Mouse (Mus musculus) hindbrain, embryonic 15.5 days (tissue): ENCODE results near the gene Tmem87b. TPM values are rescaled to one million over a fixed set of nuclear protein-coding genes. Genes with fewer than 3 reads are reported as not detected.

Experiments used
- ATAC-seq: fragments of 200-750 bp; cut with Nextera tagmentation; 2 replicates; pipeline ENCODE4 v1.8.0; 2017; ENCODE audit warnings: low read depth, moderate number of reproducible peaks, moderate TSS enrichment; ENCODE audit not compliant: low FRiP score
- H3K27ac ChIP-seq: fragments of 300-500 bp; sonication (generic); replicated peaks from 2 replicates; pipeline ENCODE4 v1.5.1; 2015; ENCODE audit warnings: mild to moderate bottlenecking, inconsistent platforms
- H3K27me3 ChIP-seq: fragments of 300-500 bp; sonication (generic); 2 replicates; pipeline ENCODE4 v1.6.1; 2015; ENCODE audit warnings: control low read depth, inconsistent platforms
- H3K36me3 ChIP-seq: fragments of 300-500 bp; sonication (generic); 2 replicates; pipeline ENCODE4 v1.6.1; 2015; ENCODE audit warnings: control low read depth, inconsistent platforms
- H3K4me1 ChIP-seq: fragments of 300-500 bp; sonication (generic); replicated peaks from 2 replicates; pipeline ENCODE4 v1.6.1; 2015; ENCODE audit warnings: control low read depth, inconsistent platforms
- H3K4me2 ChIP-seq: fragments of 300-500 bp; sonication (generic); 2 replicates; pipeline ENCODE4 v1.6.1; 2015; ENCODE audit warnings: moderate library complexity, mild to moderate bottlenecking, inconsistent platforms
- H3K4me3 ChIP-seq: fragments of 300-500 bp; sonication (generic); 2 replicates; pipeline ENCODE4 v1.5.1; 2015; ENCODE audit warnings: mild to moderate bottlenecking, inconsistent platforms
- H3K9ac ChIP-seq: fragments of 300-500 bp; sonication (generic); 2 replicates; pipeline ENCODE4 v1.6.1; 2015; ENCODE audit warnings: inconsistent platforms
- H3K9me3 ChIP-seq: fragments of 300-500 bp; sonication (generic); 2 replicates; pipeline ENCODE4 v1.6.1; 2016; ENCODE audit warnings: control low read depth, inconsistent platforms
- WGBS: fragments of 180-500 bp; shearing (Covaris S2); methylation state at CpG from one replicate; pipeline ENCODE4 v1.1.7; 2015; 5-methylcytosine and 5-hydroxymethylcytosine counted together
- polyA plus RNA-seq: library from polyadenylated mRNA; unstranded; fragments of >200 nt; fragmentation: Nextera tagmentation; extraction: Ambion mirVana; gene quantifications from 2 replicates; pipeline ENCODE4 v1.2.1, GENCODE M21; 2015

Tmem87b gene
- polyA plus RNA-seq, 1 experiment from 2014 or later, result 34.1 TPM

DNA sequence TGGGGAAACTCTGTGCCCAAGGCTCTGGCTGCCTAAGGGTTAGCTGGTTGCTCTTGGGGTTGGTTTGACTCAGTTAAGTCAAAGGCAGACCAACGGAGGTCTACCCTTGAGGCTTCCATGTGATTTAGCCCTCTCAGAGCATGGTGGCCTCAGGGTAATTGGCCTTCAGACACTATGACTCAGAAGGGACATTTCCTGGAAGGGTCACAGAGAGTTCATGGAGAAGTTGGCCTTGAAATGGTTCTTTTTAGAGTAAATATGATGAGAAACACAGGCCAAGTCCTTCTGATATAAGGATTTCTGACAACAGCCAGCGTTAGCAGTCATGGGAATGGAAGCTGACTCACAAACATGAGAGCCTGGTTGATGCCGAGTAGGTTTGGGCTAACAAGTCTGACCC is 85.7 kb downstream of the Tmem87b start:
- Histone ChIP-seq H3K4me1 (no peaks in the 10 kb centered on the region), H3K4me2 (no peak overlapping the region), H3K27me3 (no peaks in the 10 kb centered on the region), H3K27ac (no peak overlapping the region), H3K9ac (no peak overlapping the region), H3K4me3 (no peak overlapping the region), H3K36me3 (no peaks in the 10 kb centered on the region), H3K9me3 (no peaks in the 10 kb centered on the region)
- 95% methylated on average over 3 of the region's 3 CpGs for WGBS
- ATAC-seq, result no peak

Other genes starting within 250 kb of the Tmem87b start
- not detected in 2 replicates for gene Spdye4c, start 226.9 kb upstream of the Tmem87b start, polyA plus RNA-seq
- 43.6 and 45.1 TPM in 2 replicates for gene Anapc1, start 130.7 kb upstream of the Tmem87b start, polyA plus RNA-seq
- gene Mertk, start 119.2 kb upstream of the Tmem87b start, polyA plus RNA-seq, result 2.1 and 2.5 TPM in 2 replicates
- gene Fbln7, start 44.9 kb downstream of the Tmem87b start, polyA plus RNA-seq, result 2.5 TPM in 2 replicates
- gene Zc3h8, start 126.0 kb downstream of the Tmem87b start, polyA plus RNA-seq, result 12.0 and 13.7 TPM in 2 replicates
- 2.9 and 4.3 TPM in 2 replicates for gene Zc3h6, start 149.3 kb downstream of the Tmem87b start, polyA plus RNA-seq
- gene Gm10762, start 149.6 kb downstream of the Tmem87b start, polyA plus RNA-seq, result 21.8 and 21.9 TPM in 2 replicates
- 0.75 and 0.83 TPM in 2 replicates for gene Vinac1, start 230.1 kb downstream of the Tmem87b start, polyA plus RNA-seq
- 36.4 and 37.9 TPM in 2 replicates for gene Ttl, start 247.8 kb downstream of the Tmem87b start, polyA plus RNA-seq